Mouse (Mus musculus) midbrain, postnatal 0 days (tissue): ENCODE measurements at regions not wholly inside any gene's neighbourhood (a gene's known extent, or its start where the extent isn't known, plus 50 kb on each side); places are given as distances from the start of the nearest gene placed in this dataset.
A peak's percentile ranks its signal among the peaks of the same experiment; 100 is the strongest.

ENCODE experiments used
- ATAC-seq: fragments of 200-750 bp; cut with Nextera tagmentation; 2 replicates; pipeline ENCODE4 v1.8.0; 2017; ENCODE audit warnings: moderate number of reproducible peaks, mild to moderate bottlenecking, moderate TSS enrichment, moderate library complexity; ENCODE audit not compliant: low FRiP score
- DNase-seq: peaks from one replicate; pipeline ENCODE4 v3.0.0-alpha.2; 2015; ENCODE audit warnings: low spot score
- H3K27ac ChIP-seq: fragments of 300-500 bp; sonication (generic); 2 replicates; pipeline ENCODE4 v1.5.1; 2014; ENCODE audit warnings: low read depth, mild to moderate bottlenecking, low read length, mixed read lengths
- H3K27me3 ChIP-seq: fragments of 300-500 bp; sonication (generic); 2 replicates; pipeline ENCODE4 v1.6.1; 2014; ENCODE audit warnings: low read length, control low read depth, mixed read lengths; ENCODE audit not compliant: insufficient read depth
- H3K36me3 ChIP-seq: fragments of 300-500 bp; sonication (generic); 2 replicates; pipeline ENCODE4 v1.6.1; 2014; ENCODE audit warnings: low read length, control low read depth, mixed read lengths; ENCODE audit not compliant: insufficient read depth
- H3K4me1 ChIP-seq: fragments of 300-500 bp; sonication (generic); 2 replicates; pipeline ENCODE4 v1.6.1; 2014; ENCODE audit warnings: mild to moderate bottlenecking, control low read depth, antibody characterized with exemption, low read length, mixed read lengths; ENCODE audit not compliant: insufficient read depth
- H3K4me2 ChIP-seq: fragments of 300-500 bp; sonication (generic); 2 replicates; pipeline ENCODE4 v1.6.1; 2014; ENCODE audit warnings: low read depth, mild to moderate bottlenecking, low read length, mixed read lengths; ENCODE audit not compliant: poor library complexity, severe bottlenecking
- H3K4me3 ChIP-seq: fragments of 300-500 bp; sonication (generic); 2 replicates; pipeline ENCODE4 v1.5.1; 2014; ENCODE audit warnings: low read depth, mild to moderate bottlenecking, low read length, moderate library complexity
- H3K9ac ChIP-seq: fragments of 300-500 bp; sonication (generic); replicated peaks from 2 replicates; pipeline ENCODE4 v1.6.1; 2014; ENCODE audit warnings: mild to moderate bottlenecking, low read length, moderate library complexity, mixed read lengths; ENCODE audit not compliant: poor library complexity, severe bottlenecking
- H3K9me3 ChIP-seq: fragments of 300-500 bp; sonication (generic); 2 replicates; pipeline ENCODE4 v1.6.1; 2016; ENCODE audit warnings: low read length, control low read depth
- CTCF ChIP-seq: IDR thresholded peaks from 2 replicates; pipeline ENCODE4 v1.5.1; 2016; ENCODE audit warnings: antibody characterized with exemption, mild to moderate bottlenecking
- WGBS: fragments of 180-500 bp; shearing (Covaris S2); extraction: QIAGEN DNeasy Blood & Tissue Kit; methylation state at CpG from one replicate; pipeline ENCODE4 v1.1.7; 2014; 5-methylcytosine and 5-hydroxymethylcytosine counted together

DNA sequence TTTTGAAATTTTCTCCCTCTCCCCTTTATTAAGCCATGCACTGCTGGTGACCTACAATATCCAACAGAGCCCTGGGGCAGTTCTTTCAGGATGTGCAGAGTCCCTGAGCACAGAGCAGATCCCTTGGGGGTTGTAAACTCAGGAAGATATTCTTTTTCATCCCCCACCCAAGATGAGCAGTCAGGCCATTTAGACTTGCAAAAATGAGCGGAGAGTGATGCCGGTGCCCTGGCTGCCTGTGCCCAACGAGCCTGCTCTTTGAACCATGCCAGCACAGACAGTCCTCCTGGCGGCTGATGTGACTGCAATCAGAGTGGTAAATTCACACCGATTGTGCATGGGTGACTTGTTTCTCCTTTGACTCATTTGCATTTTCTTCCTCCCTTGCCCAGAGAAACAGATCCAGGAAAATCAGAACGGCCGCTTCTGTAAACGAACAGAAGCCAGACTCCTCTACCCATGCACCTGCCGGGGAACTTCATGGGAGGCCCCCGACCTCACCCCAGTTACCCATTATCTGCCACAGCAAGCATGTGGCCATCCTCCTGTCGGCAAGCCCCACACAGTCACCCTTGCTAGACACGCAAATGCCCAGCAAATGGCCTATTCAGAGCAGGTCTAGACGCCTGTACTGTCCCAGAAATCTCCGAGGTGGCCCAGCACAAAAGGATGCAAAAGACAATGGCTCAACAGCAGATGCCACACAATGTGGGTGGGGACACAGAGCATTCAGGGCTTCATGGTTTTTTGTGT, 92.4 kb downstream of the Gm815 start:
- Histone ChIP-seq H3K36me3 (no peaks in the 10 kb centered on the region), H3K27me3 (no peaks in the 10 kb centered on the region), H3K9ac (no peak overlapping the region), H3K4me3 (no peak overlapping the region), H3K27ac (no peak overlapping the region), H3K9me3 (no peaks in the 10 kb centered on the region), H3K4me1 (0 out of 2 replicates have a peak, but pooled peaks cover 10% of the 10 kb centered on the region), H3K4me2 (peak overlapping the region; percentile 23)
- peak; percentile 54 for TF ChIP-seq CTCF
- DNase-seq (peak; percentile 68), ATAC-seq (peak; percentile 61)
- 18% methylated on average over 14 of the region's 14 CpGs for WGBS

DNA sequence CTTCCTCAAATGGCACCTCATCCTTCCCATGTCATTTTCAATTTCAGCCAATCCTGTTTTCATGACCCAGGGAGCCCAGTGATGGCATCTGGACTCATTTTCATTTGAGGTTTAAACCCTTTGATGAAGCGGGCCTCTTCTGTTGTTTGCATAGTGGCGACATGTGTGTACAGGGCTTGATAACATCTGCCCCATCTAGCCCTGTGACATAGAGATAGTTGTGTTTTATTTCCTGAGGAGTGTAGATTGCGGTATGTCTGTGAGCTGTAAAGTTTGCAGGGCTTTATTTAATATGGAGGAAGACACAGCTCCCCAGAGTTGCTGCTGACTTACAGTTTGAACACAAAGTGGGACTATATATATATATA, 92.9 kb downstream of the Gm815 start:
- H3K27ac ChIP-seq = no peak overlapping the region
- ATAC-seq (no peak), DNase-seq (no peak)
- no peak overlapping the region for H3K4me2 ChIP-seq
- H3K4me1 ChIP-seq = 0 out of 2 replicates have a peak, but pooled peaks cover 7% of the 10 kb centered on the region
- H3K9ac ChIP-seq = no peak overlapping the region
- H3K27me3 ChIP-seq = no peaks in the 10 kb centered on the region
- H3K4me3 ChIP-seq = no peak overlapping the region
- no peaks in the 10 kb centered on the region for H3K36me3 ChIP-seq
- no peak for TF ChIP-seq CTCF
- no peaks in the 10 kb centered on the region for H3K9me3 ChIP-seq
- 53% methylated on average over 3 of the region's 3 CpGs for WGBS

- TF ChIP-seq CTCF = no peak
- Histone ChIP-seq H3K4me2 (no peak overlapping the region), H3K36me3 (no peaks in the 10 kb centered on the region), H3K27ac (no peak overlapping the region), H3K4me3 (no peak overlapping the region), H3K9ac (no peak overlapping the region), H3K9me3 (no peaks in the 10 kb centered on the region), H3K4me1 (0 out of 2 replicates have a peak, but pooled peaks cover 5% of the 10 kb centered on the region), H3K27me3 (no peaks in the 10 kb centered on the region)
- ATAC-seq (no peak), DNase-seq (no peak)
- WGBS = 51% methylated on average over 2 of the region's 2 CpGs
Measured at GRCm38 (mm10) chr19:26979322-26979721, 93.6 kb downstream of the Gm815 start.

DNA sequence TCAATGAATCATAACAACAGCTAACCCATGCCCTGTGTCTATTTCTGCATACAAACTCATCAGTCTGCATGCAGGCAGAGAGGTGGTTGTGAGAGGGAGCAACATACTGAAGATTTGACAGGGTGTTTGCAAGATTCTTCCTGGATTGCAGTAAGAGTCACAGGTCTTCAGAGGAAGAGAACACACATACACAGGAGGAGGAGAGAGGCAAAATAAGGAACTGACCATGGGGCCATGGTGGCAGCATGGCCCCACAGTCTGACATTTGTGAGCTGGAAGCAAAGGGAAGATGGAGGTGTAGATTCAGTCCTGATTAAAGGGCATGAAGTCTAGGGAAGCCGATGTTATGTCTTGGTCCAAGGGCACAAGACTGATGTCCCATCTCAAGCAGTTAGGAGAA, 101.0 kb downstream of the Gm815 start:
- Histone ChIP-seq H3K4me2 (no peak overlapping the region), H3K9me3 (no peaks in the 10 kb centered on the region), H3K36me3 (no peaks in the 10 kb centered on the region), H3K9ac (no peak overlapping the region), H3K4me3 (no peak overlapping the region), H3K27me3 (no peaks in the 10 kb centered on the region), H3K27ac (no peak overlapping the region), H3K4me1 (no peaks in the 10 kb centered on the region)
- ATAC-seq = no peak
- DNase-seq = no peak
- 97% methylated on average over 1 of the region's 1 CpGs for WGBS
- no peak for TF ChIP-seq CTCF

GRCm38 (mm10) chr19:26987197-26987596, 101.5 kb downstream of the Gm815 start:
- no peak for ATAC-seq
- no peak for DNase-seq
- H3K36me3 ChIP-seq = no peaks in the 10 kb centered on the region
- H3K27me3 ChIP-seq = no peaks in the 10 kb centered on the region
- H3K4me2 ChIP-seq = no peak overlapping the region
- no peak overlapping the region for H3K9ac ChIP-seq
- no peak overlapping the region for H3K27ac ChIP-seq
- WGBS = 69% methylated on average over 3 of the region's 3 CpGs
- no peak for TF ChIP-seq CTCF
- no peaks in the 10 kb centered on the region for H3K9me3 ChIP-seq
- no peaks in the 10 kb centered on the region for H3K4me1 ChIP-seq
- no peak overlapping the region for H3K4me3 ChIP-seq

- Histone ChIP-seq H3K27me3 (no peaks in the 10 kb centered on the region), H3K36me3 (no peaks in the 10 kb centered on the region), H3K27ac (no peak overlapping the region), H3K4me2 (no peak overlapping the region), H3K4me3 (no peak overlapping the region), H3K4me1 (no peaks in the 10 kb centered on the region), H3K9ac (no peak overlapping the region), H3K9me3 (no peaks in the 10 kb centered on the region)
- no peak for ATAC-seq
- no peak for DNase-seq
- 90% methylated on average over 6 of the region's 6 CpGs for WGBS
- no peak for TF ChIP-seq CTCF
Measured at GRCm38 (mm10) chr19:26987909-26988456, 102.3 kb downstream of the Gm815 start.
